Mouse (Mus musculus): Measurements from ENCODE around the gene Wdr5.

Gene Wdr5

DNA sequence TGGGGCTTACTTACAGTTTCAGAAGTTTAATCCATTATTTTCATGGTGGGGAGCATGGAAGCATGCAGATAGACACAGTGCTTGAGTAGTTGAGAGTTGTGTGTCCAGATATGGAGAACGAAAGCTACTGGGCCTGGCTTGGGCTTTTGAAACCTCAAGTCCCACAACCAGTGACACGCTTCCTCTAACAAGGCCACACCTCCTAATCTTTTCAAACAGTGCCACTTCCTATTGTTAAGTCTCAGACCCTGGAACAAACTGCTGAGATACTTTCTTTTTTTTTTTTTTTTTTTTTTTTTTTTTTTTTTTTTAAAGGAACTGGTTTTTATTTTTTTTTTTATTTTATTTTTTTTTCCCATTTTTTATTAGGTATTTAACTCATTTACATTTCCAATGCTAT, 33.0 kb downstream of the Wdr5 start:
- no peak for DNase-seq (ENCODE audit: low read depth in 1 of 2, low spot score in 2 of 2)

DNA sequence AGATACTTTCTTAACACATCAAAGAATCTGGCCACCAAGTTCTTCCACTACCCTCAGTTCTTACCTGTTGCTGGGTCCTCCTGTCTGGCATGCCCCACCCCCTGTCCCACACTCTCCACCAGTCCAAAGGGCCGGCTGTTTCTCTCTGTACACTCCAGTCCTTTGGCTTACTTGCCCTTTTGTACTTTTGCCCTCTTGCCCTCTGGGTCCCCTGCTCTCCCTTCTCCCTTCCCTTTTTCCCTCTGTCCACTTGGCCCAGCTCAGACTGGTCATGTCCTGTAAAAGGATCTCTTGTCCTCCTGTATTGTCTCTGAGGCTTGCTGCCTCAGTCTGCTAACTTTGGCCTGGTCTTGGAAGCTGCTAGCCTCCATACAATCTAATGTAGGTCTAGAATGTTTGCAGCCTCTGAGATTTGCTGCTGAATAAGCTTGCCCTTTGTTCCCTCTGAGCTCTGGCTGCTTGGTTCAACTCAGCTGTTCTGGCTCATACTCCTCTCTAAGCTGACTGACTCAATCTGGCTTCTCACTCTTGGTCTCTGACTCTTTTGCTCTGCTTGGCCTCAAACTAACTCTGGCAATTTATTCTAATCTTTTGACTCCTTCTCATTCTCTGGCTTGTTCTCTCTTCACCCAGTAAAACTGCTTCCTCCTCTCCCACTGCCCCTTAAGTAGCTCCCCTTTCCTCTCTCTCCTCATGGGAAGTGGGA, 33.9 kb downstream of the Wdr5 start:
- DNase-seq (ENCODE audit: low read depth in 1 of 2, low spot score in 2 of 2), result no peak

DNA sequence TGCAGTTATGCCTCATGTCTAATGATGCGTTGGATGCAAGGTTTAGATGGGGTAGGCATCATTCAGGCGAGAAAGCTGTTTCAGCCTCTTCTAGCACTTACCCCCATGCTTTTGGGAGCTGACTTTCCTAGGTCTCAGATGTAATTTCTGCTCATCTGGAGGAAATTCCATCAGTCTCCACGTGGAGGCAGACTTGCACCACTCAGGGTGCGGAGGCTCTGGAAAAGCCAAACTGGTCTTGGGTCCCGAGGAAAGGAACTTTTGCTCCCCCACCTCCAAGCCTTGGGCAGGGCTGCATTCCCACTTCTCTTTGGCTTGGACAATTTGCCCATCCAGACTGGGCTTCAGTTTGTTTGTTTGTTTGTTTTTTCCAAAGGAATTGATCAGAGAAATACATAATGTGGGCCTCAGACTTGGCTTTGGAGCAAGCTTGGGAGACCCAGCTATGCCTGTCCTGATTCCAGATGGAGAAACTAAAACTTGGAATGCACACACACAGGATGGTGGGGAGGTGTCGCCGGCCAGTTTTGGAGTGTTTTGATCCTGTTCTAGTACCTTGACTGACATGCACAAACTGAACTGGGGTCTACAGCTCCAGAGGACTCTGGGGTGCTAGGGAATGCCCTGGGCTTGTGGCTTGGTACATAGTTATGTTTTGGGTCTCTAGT, 37.8 kb downstream of the Wdr5 start:
- peak in 1 of 2 experiments; percentile 14 for DNase-seq (ENCODE audit: low read depth in 1 of 2, low spot score in 2 of 2)

DNA sequence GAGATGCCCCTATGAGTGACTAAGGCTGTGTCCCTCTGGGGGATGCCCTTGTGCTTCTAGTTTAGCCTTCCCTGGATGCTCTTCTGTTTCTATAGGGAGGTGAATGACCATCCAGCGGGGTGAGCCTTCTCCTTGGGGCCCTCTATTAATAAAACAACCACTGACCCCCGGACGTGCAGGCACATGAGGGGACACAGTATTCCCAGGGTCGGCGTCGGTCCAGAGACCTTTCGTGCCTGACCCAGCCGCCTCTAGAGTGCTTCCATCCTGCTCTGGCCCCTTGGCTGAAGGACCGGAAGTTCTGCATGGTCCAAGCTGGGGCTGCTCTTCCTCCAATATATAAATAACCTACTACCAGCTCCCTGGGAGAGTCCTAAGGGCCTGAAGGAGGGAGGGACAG, 39.4 kb downstream of the Wdr5 start:
- DNase-seq (ENCODE audit: low read depth in 1 of 2, low spot score in 2 of 2), result no peak

DNA sequence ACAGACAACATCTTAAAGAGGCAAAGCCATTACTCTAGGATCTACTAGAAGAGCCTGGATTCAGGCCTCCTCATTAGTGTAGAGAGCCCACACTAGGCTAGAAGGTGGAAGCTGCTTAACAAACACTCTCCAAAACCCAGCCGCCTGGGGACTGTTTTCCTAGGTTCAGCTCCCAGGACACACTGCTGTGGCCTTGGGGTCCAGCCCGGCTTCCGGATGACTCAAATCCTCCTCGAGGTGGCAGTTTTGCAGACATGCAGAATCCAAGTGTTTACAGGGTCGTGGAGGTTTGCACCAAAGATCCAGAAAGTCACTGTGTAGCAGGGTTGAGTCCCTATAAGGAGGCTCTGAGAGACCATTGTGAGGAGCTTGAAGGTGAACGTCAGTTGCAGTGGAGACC, 42.0 kb downstream of the Wdr5 start:
- no peak for DNase-seq (ENCODE audit: low read depth in 1 of 2, low spot score in 2 of 2)

DNA sequence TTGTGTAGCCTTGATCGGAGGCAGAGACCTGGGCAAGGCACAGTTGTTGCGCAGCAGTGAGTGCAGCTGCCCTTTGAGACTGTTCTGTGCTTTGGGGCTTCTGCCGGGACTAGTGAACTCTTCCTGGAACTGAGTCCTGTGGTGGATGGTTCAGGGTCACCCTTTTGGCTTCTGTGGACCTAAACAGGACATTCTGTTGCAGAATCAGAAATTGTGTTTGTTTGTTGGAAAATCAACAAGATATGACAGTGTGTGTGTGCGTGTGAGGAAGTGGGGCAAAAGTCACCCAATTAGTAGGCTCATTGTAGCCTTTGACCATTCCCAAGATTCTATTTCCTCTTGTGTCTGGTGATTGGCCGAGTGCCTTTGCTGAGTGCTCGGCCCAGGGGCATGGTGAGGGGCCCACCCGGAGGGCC, 45.8 kb downstream of the Wdr5 start:
- DNase-seq (ENCODE audit: low read depth in 1 of 2, low spot score in 2 of 2), result no peak

DNA sequence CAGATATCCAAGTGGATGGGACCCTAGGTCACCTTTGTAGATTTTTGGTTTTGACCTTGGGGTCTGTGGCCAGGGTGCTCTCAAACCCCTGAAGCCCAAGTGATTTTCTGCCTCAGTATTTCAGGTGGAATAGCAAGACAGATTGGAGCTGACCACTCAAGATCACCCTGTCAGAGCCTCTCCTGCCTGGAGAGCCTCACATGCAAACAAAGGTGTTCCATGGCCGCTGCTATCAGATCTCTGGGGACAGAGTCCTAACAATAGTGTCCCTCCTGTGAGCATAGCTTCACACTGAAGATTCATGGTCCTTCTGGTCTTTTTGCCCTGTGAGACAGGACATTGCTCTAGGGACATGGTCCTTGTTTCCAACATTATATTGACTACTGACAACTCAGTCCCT, 46.2 kb downstream of the Wdr5 start:
- no peak for DNase-seq (ENCODE audit: low read depth in 1 of 2, low spot score in 2 of 2)

DNA sequence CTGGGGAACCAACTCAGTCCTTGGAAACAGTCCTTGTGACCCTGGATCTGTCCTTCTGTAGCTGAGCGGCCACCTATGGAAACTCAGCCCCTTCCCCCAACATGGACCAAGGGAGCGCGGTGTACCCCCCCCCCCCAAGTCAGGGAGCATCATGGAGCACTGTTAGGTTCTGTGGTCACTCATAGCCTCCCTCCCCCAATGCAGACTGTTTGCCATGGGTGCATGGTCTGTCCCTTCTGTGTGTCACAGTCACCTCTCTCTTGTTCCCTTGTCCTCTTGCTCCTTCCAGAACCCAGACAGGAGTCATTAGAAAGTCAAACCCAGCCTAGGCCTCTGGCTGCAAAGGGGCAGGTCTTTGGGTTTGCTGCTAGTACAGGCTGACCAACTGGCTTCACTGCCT, 46.9 kb downstream of the Wdr5 start:
- no peak for DNase-seq (ENCODE audit: low read depth in 1 of 2, low spot score in 2 of 2)

DNA sequence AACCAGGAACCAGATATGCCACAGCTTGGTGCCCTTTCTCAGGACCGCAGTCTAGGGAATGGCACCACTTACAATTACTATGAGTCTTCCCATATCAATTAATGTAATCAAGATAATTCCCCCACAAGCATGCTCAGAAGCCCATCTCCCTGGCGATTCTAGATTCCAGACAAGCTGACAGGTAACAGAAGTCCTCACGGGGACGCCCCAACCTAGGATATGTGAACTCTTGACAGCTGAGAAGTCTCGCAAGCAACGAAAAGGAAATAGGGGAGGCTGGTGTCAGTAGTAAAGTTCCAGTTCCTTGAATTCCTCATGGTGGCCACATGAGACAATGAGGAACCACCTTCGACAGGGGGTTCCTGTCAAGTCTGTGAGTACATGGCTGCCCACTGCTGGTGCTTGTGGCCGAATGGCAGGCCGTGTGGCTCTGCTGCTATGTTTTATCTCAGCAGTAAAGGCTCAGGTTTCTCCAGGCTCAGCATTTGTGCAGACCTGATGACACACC, 48.7 kb downstream of the Wdr5 start:
- DNase-seq (ENCODE audit: low read depth in 1 of 2, low spot score in 2 of 2), result peak; percentile 13 to 32

DNA sequence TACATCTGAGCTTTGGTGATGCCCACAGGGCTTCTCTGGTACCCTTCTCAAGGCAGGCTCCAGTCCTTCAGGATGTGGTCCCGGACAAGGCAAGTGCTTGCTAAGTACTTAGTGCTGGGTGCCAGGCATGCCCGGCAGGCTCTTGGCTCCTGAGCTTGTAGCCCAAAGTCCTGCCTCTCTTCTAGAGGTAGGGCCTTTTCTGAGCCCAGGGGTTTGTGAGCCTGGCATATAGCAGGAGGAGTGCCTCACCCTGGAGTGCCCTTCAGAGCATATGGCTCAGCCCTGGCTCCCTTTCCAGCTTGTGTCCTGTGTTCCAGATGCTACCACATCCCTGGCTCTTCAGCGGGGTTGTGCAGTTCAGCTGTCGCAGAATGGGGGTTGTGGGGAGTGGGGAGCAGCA, 49.7 kb downstream of the Wdr5 start:
- DNase-seq (ENCODE audit: low read depth in 1 of 2, low spot score in 2 of 2), result no peak

DNA sequence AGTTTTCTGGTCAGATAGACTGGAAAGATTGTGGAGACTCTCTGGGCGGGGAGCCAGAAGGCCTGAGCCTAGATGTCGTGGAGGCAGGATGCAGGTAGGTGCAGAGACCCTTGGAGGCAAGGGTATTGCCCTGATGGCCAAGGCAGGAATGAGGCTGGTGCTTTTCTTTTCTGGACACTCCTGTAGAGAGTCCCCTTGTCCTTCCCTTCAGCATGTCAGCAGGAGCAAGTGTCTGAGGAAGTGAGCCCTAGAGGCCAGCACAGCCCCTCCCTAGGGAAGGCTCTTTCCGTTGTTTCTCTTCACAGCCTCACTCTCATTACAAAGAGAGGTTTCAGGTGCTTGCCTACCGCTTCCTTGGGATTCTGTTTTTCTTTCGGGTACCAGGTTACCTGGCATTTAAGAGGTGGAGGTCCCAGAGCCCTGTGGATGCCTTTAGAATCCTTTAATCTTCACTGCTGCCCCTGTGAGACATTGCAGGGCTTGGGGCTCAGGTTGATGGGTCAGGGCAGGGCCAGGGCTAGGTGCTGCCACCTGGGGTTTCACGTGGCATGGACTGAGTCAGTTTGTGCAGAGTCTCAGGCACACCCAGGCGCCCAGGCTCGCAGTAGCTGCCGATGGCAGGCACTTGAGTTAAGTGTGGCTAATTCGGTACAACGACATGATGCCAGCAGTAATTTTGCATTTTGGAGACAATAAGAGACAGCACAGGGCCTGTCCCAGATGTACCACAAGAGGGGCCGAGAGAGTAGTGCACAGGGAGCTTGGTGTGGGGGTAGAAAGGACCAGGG, 50.6 kb downstream of the Wdr5 start:
- DNase-seq (ENCODE audit: low read depth in 1 of 2, low spot score in 2 of 2), result no peak

DNA sequence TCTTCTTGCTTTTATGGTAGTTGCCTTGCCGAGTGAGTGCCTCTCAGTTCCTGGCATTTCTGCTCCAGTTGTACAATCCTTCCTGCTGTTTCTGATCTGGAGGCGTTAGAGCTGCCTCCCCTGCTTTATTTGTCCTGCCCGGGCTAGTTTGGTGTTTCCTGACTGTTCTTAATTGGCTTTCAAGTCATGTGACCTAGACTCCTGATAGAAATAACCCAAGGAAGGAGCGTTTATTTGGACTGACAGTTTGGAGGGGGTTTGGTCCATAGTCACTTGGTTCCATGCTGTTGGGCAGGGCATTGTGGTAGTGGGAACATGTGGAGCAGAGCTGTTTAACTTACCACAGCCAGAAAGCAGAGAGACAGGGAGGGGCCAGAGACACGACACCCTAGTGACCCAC, 55.9 kb downstream of the Wdr5 start:
- no peak for DNase-seq (ENCODE audit: low read depth in 1 of 2, low spot score in 2 of 2)

DNA sequence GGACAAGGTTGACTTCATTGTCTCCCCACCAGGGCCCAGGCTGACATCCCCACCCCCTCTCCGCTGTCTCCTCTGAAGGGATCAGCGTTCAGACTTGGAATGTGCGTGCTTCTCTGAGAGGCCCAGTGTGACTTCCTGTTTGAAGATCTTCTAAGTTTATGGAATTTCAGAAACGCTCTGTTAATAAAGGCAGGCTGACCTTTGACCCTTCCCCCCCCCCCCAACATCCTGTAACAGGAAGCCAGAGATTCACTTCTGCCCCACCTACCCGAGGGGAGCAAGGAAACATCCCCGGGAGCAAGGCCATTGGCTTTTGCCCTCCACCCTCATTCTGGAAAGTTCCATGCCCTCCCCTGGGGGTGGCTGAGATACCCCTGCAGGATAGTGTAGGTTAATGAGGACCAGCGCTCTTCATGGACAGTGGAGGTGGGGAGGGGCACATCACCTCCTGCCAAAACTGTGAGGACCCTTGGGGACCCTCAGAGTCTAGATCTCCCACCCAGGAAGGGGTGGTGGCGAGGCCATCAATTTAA, 57.4 kb downstream of the Wdr5 start:
- DNase-seq (ENCODE audit: low read depth in 1 of 2, low spot score in 2 of 2), result no peak

DNA sequence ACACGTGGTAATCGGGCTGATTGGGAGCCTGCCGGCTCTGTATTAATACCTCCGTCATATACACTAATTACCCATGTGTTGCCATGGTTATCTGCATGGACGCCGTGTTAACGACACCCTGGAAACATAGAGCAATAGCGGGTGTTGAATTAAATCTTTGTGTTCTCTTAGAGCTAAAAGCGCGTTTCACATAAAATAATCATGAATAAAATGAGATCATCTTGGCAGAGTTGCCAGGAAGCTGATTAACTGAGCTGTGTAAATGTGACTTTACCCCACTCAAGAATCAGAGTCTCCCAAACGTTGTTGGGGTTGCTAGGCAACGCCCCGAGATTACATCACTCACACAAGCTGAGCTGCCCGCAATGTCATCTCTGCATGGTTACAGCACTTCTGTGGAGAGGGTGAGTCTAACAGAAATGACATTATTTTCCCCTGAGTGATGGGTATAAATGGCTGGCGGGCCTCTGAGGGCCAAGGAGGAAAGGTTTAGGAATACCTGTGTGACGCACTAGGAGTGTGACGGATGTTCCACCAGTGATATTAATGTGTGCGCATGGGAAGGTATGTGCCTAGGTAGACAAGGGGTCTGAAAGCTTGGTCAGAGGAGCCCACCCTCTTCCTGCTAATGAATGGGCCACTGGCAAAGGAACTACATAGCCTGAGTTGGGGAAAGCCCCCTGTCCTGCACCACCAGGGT, 58.1 kb downstream of the Wdr5 start:
- peak in 1 of 2 experiments; percentile 22 for DNase-seq (ENCODE audit: low read depth in 1 of 2, low spot score in 2 of 2)

DNA sequence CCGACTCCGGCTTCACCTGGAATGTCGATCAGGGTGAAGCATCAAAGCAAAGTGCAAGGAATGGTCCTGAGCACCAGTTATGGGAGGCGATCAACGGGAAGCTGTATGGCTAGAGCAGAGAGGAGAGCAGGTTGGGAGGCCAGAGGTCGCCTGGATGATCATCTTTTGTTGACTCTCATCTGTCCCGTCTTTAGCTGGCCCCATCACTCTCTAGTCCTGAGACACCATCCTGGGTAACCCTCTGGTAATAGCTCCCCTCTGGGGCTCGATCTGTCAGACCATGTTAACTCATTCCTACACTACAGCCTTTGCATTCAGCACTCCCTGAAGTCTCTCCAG, 58.6 kb downstream of the Wdr5 start:
- no peak for DNase-seq (ENCODE audit: low read depth in 1 of 2, low spot score in 2 of 2)

DNA sequence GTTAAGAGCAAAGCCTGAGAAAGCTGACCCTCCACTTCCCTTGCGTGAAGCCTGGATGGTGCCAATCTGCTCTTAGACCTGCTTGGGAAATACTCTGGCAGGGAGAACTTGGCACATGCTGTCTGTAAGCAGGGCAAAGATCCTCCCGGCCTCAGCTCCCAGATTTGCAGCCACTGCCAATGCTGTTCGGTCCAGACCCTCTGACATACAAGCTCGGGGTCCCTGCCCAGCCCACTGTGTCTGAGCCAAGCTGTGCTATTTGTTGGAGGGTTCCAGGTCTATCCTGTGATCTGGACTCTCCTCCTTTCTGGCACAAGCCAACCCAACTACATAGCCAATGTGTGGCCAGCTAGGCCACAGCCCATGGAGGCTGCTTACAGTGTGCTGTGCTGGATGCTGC, 61.5 kb downstream of the Wdr5 start:
- no peak for DNase-seq (ENCODE audit: low read depth in 1 of 2, low spot score in 2 of 2)

DNA sequence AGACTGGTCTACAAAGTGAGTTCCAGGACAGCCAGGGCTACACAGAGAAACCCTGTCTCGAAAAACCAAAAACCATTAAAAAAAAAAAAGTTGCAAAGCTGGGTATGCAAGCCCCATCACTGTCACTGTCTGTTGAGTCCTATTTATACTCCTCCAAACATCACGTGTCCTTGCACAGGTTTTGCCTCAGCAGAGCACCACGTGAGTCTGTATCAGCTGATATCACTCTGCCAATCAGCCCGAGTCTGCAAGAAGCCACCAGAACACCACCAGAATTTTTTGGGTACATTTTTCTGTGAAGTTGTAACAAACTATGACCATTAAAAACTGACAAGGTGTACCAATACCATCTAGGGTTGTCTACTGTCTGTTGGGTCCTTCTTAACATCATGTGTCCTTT, 63.6 kb downstream of the Wdr5 start:
- no peak for DNase-seq (ENCODE audit: low read depth in 1 of 2, low spot score in 2 of 2)

DNA sequence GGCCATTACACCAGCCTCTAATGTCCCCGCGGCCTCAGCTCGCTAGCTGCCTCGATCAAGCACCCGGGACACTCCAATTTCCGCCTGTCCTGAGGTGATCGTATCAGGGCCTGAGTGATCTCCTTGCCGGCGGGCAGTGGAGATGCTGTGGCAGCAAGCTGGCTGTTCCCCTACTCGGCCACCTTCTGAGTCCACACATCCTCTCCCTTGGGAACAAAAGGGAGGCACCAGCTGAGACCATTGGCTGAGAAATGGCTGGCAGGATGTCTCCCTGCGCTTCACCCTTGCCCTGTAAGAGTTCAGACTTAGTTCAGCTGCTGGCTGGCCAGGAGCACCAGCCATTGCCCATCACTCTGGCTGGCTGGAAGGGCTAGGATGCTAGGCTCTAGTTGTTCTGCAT, 67.2 kb downstream of the Wdr5 start:
- no peak for DNase-seq (ENCODE audit: low read depth in 1 of 2, low spot score in 2 of 2)

DNA sequence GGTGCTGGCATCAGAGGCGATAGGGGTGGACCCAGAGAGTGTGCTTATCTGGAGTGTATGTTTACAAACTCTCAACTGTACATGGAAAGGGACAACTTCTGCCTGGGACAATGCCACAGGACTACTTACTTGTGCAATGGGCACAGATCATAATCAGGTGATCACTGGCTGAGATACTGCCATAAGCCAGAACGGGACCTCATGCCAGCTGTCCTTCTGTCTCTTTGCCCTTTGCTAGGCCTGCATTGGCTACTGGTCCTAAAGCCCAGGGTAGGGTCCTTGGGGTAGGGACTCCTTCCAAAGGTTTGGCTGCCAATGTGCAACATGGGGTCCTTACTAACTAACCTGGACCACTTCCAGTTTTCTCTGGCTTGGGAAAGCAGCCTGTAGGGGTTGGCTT, 68.1 kb downstream of the Wdr5 start:
- no peak for DNase-seq (ENCODE audit: low read depth in 1 of 2, low spot score in 2 of 2)

DNA sequence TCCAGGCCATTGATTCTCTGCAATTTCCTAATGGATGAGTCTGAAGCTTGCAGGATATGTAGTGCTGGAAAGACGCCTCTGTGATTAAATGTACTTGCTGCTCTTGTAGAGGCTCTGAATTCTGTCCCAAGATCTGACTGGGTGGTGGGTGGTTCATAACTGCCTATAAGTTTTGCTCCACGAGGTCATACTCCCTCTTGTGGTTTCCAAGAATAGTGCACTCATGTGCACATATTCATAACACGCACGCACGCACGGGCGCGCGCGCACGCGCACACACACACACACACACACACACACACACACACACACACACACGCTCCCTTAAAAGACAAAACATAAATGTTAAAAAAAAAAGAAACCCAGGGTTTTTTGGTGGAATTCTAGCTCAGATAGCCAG, 69.6 kb downstream of the Wdr5 start:
- DNase-seq (ENCODE audit: low read depth in 1 of 2, low spot score in 2 of 2), result no peak
